In the genomic region with DNA sequence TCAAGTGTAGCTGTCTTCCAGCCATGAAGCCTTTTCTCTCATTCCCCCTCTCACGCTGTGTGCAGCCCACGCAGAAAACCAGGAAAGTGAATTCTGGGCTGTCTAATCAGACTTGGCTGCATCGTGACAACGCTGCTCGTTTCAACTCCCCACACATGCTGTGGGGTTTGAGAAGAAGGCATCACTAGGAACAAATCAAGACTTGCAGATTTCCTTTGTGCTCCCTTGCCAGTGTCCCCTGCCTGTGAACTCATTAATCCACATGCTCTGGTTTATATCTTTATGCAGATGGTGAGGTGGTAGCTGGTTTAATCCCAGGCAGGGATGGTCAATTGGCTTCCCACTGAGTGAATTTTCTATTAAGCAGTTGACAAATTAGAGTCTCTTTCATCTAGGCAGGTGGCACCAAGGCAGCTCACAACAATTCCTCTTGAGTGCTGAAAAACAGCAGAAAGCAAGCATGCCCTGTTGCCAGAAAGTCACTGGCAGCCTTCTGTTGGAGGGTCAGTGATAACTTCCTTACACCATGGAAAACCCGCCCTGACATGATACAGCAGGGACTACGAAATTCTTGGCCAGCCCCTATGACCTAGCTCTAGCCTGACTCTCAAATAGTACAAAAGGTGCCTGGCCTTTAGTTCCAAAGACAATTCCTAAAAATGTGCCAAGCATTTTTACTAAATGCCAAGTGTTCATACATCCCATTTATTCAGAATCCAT, we compare ENCODE assay signal across 9 mouse cellular contexts. TPM values are rescaled to one million over a fixed set of nuclear protein-coding genes. Genes with fewer than 3 reads are reported as not detected.
A peak's percentile ranks its signal among the peaks of the same experiment; 100 is the strongest.
DNase-seq lines count a peak whose midpoint lies in the region; ATAC-seq and TF ChIP-seq lines count a peak whose summit lies in the region.
"Had no signal": no experiment of that assay in that cellular context is flagged by ENCODE, and none has a peak within 500 bp of the region (broad histone marks: within the 10 kb centered on the region; RNA-seq: fewer than 3 reads in every experiment).

No protein-coding gene starts in this region.

- 34% methylated on average over 7 of the region's 7 CpGs for WGBS in hindbrain, embryonic 14.5 days
- WGBS in hindbrain, embryonic 11.5 days: 27% methylated on average over 7 of the region's 7 CpGs
- 32% methylated on average over 7 of the region's 7 CpGs for WGBS in forebrain, embryonic 14.5 days

- H3K27me3 ChIP-seq in hindbrain, embryonic 14.5 days (ENCODE audit: control insufficient read depth, insufficient read depth, low read length): no peaks in the 10 kb centered on the region
- no peaks in the 10 kb centered on the region for H3K27me3 ChIP-seq in hindbrain, embryonic 11.5 days (ENCODE audit: control insufficient read depth, insufficient read depth, low read length)
- H3K27me3 ChIP-seq in forebrain, embryonic 14.5 days (replicated peaks; ENCODE audit: control insufficient read depth, insufficient read depth, low read length): no peaks in the 10 kb centered on the region

- no peak overlapping the region for H3K4me3 ChIP-seq in hindbrain, embryonic 14.5 days (replicated peaks; ENCODE audit: low read length)
- H3K4me3 ChIP-seq in hindbrain, embryonic 11.5 days (ENCODE audit: low read depth, low read length): no peak overlapping the region
- no peak overlapping the region for H3K4me3 ChIP-seq in forebrain, embryonic 14.5 days (ENCODE audit: low read depth, low read length)
- H3K4me3 ChIP-seq in left cerebral cortex, adult 2 months: no peak overlapping the region

- TF ChIP-seq CTCF in left cerebral cortex, adult 2 months (IDR thresholded peaks at IDR 0.05): no peak

- no peaks in the 10 kb centered on the region for H3K9me3 ChIP-seq in hindbrain, embryonic 14.5 days (ENCODE audit: control insufficient read depth, low read length)
- H3K9me3 ChIP-seq in hindbrain, embryonic 11.5 days (ENCODE audit: control insufficient read depth, low read length): no peaks in the 10 kb centered on the region
- H3K9me3 ChIP-seq in forebrain, embryonic 14.5 days (replicated peaks; ENCODE audit: control insufficient read depth, low read length): no peaks in the 10 kb centered on the region

- peak; percentile 46; the same call in 1 of the 2 replicates for ATAC-seq in hindbrain, embryonic 14.5 days (ENCODE audit: low FRiP score)
- ATAC-seq in hindbrain, embryonic 11.5 days (ENCODE audit: low FRiP score): no peak; the same call in 1 of the 2 replicates
- ATAC-seq in forebrain, embryonic 14.5 days: peak; percentile 30; the same call in 1 of the 2 replicates

- H3K36me3 ChIP-seq in hindbrain, embryonic 14.5 days (replicated peaks; ENCODE audit: control insufficient read depth, insufficient read depth): no peaks in the 10 kb centered on the region
- H3K36me3 ChIP-seq in hindbrain, embryonic 11.5 days (ENCODE audit: control insufficient read depth, insufficient read depth, low read length): no peaks in the 10 kb centered on the region
- H3K36me3 ChIP-seq in forebrain, embryonic 14.5 days (ENCODE audit: control insufficient read depth, insufficient read depth, low read length): no peaks in the 10 kb centered on the region

- H3K27ac ChIP-seq in hindbrain, embryonic 14.5 days: no peak overlapping the region
- no peak overlapping the region for H3K27ac ChIP-seq in hindbrain, embryonic 11.5 days (ENCODE audit: low read depth, low read length)
- H3K27ac ChIP-seq in forebrain, embryonic 14.5 days (ENCODE audit: low read depth, low read length): no peak overlapping the region; the same call in 1 of the 2 replicates
- peak overlapping the region; percentile 65 for H3K27ac ChIP-seq in left cerebral cortex, adult 2 months

- H3K4me1 ChIP-seq in hindbrain, embryonic 14.5 days (replicated peaks; ENCODE audit: control insufficient read depth, insufficient read depth, low read length): no peaks in the 10 kb centered on the region
- no peaks in the 10 kb centered on the region for H3K4me1 ChIP-seq in hindbrain, embryonic 11.5 days (replicated peaks; ENCODE audit: control insufficient read depth, insufficient read depth, low read length)
- no peaks in the 10 kb centered on the region for H3K4me1 ChIP-seq in forebrain, embryonic 14.5 days (ENCODE audit: control insufficient read depth, insufficient read depth, low read length)

- no peak overlapping the region for H3K4me2 ChIP-seq in hindbrain, embryonic 14.5 days (replicated peaks)
- H3K4me2 ChIP-seq in hindbrain, embryonic 11.5 days (replicated peaks; ENCODE audit: low read depth, low read length): no peak overlapping the region
- H3K4me2 ChIP-seq in forebrain, embryonic 14.5 days (ENCODE audit: low read length): no peak overlapping the region

- no peak overlapping the region for H3K9ac ChIP-seq in hindbrain, embryonic 14.5 days
- H3K9ac ChIP-seq in hindbrain, embryonic 11.5 days (ENCODE audit: low read depth, low read length): no peak overlapping the region
- no peak overlapping the region for H3K9ac ChIP-seq in forebrain, embryonic 14.5 days (ENCODE audit: low read length)

- DNase-seq in hindbrain, embryonic 14.5 days (ENCODE audit: low spot score): no peak
- DNase-seq in hindbrain, embryonic 11.5 days (ENCODE audit: low spot score): no peak
- peak; percentile 39 for DNase-seq in forebrain, embryonic 14.5 days (ENCODE audit: low spot score)
- DNase-seq in left cerebral cortex, adult 2 months (ENCODE audit: extremely low spot score in 1 of 2, low spot score in 2 of 2): peak; percentile 27 to 37
- peak; percentile 64 to 70 for DNase-seq in right cerebral cortex, postnatal 10 days (ENCODE audit: low spot score in 2 of 2)
- no peak for DNase-seq in adrenal gland, postnatal 25 days
- no peak for DNase-seq in urinary bladder, postnatal 36 days (ENCODE audit: low spot score in 2 of 2)
- DNase-seq in T-cell, adult 2 months (ENCODE audit: low spot score): no peak

- intact Hi-C loops in left cerebral cortex, adult 2 months (cut with DNase I): loop anchor here (5.0 to 10.0 kb wide), 5 partner anchors 307 to 1524 kb away; no protein-coding TSS in a partner anchor

RNA-seq across cellular contexts. Expression of a gene that starts 32.1 kb away (rescaled TPM):
- polyA plus RNA-seq in hindbrain, embryonic 14.5 days (2014; fragmentation: Nextera tagmentation; extraction: Ambion mirVana): not detected in 2 replicates
- 0.46 TPM in 1 of 2 replicates, not detected in the other for polyA plus RNA-seq in hindbrain, embryonic 11.5 days (2014; fragmentation: Nextera tagmentation; extraction: Ambion mirVana)
- polyA plus RNA-seq in forebrain, embryonic 14.5 days (2014; fragmentation: Nextera tagmentation; extraction: Ambion mirVana): not detected in 2 replicates
- total RNA-seq in left cerebral cortex, adult 2 months (2021): not detected
- total RNA-seq in adrenal gland, postnatal 25 days (2021): 17.5 and 20.4 TPM in 2 replicates
- polyA plus RNA-seq: spleen, adult 2 months had no signal

Comparison
In these comparisons a context has a peak if more than half of its experiments do, and no peak if none do; other contexts are left out.
1. DNase-seq: peak in forebrain, embryonic 14.5 days (single experiment), left cerebral cortex, adult 2 months (2 of 2) and right cerebral cortex, postnatal 10 days (2 of 2); none in hindbrain, embryonic 14.5 days (single experiment), hindbrain, embryonic 11.5 days (single experiment), adrenal gland, postnatal 25 days (single experiment), urinary bladder, postnatal 36 days (0 of 2) and T-cell, adult 2 months (single experiment).